Mouse (Mus musculus): Measurements from ENCODE around the gene Gtf2ird2.

GRCm38 (mm10) chr5:134226946-134227345 is 43.1 kb downstream of the Gtf2ird2 start:
- no peak for TF ChIP-seq CTCF (conservative IDR thresholded peaks at IDR 0.05; ENCODE audit: low read length)
- no peak for TF ChIP-seq NANOG (IDR thresholded peaks at IDR 0.05; ENCODE audit: borderline replicate concordance, low read length)
